Mouse (Mus musculus): ENCODE data around the gene Mcub. TPM values are rescaled to one million over a fixed set of nuclear protein-coding genes. Genes with fewer than 3 reads are reported as not detected.

Gene Mcub
- polyA plus RNA-seq, 1 experiment from 2014 or later: 3.5 TPM

DNA sequence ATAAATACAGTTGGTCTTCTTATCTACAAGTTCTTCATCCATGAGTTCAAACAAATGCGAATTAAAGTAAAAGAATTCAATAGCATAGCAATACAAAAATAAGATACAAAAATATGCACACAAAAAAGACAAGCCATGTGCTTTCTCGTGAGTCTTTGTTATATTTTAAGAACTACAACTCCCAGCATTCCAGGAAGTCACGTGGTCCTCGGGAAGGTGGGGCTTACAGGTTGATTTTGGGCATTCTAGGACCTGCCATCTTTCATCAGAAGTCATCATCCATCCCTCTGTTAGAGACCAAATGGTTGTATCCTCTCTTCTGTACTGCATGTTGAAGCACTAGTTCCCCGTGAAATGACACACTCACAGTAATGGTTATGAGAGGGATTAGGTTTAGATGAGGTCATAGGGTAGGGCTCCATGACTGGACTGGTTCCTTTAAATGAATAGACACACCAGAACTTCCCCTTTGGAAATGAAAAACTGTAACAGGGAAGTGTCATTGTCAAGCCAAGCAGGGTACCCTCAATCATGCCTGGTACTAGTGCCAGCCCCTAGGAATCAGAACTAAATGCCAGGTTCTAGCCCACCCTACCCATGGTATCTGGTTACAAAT lies 20.7 kb downstream of the Mcub start:
- no peak overlapping the region for H3K27ac ChIP-seq (ENCODE audit: poor library complexity, severe bottlenecking)
- H3K9ac ChIP-seq: no peak overlapping the region
- no peaks in the 10 kb centered on the region for H3K36me3 ChIP-seq
- WGBS: 74% methylated on average over 5 of the region's 5 CpGs
- H3K9me3 ChIP-seq (replicated peaks): no peaks in the 10 kb centered on the region
- H3K4me2 ChIP-seq: no peak overlapping the region
- H3K4me3 ChIP-seq: no peak overlapping the region
- H3K4me1 ChIP-seq (replicated peaks): no peaks in the 10 kb centered on the region
- ATAC-seq (ENCODE audit: insufficient number of reproducible peaks, low FRiP score): no peak
- H3K27me3 ChIP-seq (replicated peaks): no peaks in the 10 kb centered on the region

DNA sequence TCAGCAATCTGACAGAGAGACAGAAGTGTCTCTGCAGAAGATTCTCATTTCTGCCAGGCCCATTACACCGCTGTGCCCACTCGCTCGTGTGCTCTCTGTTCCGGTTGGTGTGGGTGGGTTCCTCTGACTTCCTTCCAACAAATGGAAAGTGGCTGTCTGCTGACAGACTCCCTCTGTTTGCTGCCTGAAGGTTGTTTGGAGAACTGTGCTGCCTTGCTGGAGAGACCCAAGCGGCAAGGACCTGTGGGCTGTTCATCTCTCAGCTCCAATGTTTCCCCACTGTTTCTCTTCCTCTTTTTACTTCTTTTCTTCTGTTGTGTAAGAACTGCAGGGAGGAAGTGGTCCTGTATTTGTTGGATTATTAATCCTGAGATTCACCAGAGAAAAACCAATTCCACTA lies 21.6 kb downstream of the Mcub start:
- no peaks in the 10 kb centered on the region for H3K4me1 ChIP-seq (replicated peaks)
- H3K9ac ChIP-seq: no peak overlapping the region
- no peaks in the 10 kb centered on the region for H3K36me3 ChIP-seq
- no peak overlapping the region for H3K4me2 ChIP-seq
- no peak overlapping the region for H3K27ac ChIP-seq (ENCODE audit: poor library complexity, severe bottlenecking)
- H3K4me3 ChIP-seq: no peak overlapping the region
- ATAC-seq (ENCODE audit: insufficient number of reproducible peaks, low FRiP score): no peak
- H3K27me3 ChIP-seq (replicated peaks): no peaks in the 10 kb centered on the region
- 73% methylated on average over 5 of the region's 5 CpGs for WGBS
- no peaks in the 10 kb centered on the region for H3K9me3 ChIP-seq (replicated peaks)

DNA sequence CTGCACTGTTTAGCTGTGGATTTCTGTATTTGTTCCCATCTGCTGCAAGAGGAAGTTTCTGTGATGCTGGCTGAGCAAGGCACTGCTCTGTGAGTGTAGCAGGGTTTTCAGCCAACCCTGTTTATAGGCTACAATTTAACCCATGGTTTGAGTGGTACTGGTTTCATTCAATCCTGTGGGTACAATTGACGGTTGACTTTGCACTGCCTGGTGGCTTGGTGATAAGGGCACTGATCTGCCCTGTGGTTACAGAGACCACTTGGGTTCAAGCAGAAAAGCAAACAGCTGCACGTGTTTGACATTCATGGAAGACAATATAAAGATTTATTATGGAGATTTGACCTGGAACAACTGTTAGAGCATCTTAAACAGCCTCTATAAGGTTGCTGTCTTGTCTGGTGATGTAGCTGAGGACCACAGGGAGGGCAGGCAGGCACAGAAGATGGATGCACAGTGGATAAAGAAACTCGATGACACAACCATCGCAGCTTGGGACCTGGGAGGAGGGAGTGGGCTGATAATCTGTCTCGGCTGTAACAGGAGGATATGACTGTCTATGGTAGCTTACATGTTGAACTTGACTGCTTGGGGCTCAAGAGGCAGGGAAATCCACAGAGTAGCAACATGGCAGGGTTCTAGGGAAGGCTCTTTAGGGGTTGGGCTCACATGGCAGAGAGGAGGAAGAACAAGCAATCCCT lies 23.6 kb downstream of the Mcub start:
- no peak overlapping the region for H3K9ac ChIP-seq
- H3K36me3 ChIP-seq: no peaks in the 10 kb centered on the region
- no peaks in the 10 kb centered on the region for H3K4me1 ChIP-seq (replicated peaks)
- no peak for ATAC-seq (ENCODE audit: insufficient number of reproducible peaks, low FRiP score)
- WGBS: 61% methylated on average over 5 of the region's 5 CpGs
- H3K27me3 ChIP-seq (replicated peaks): no peaks in the 10 kb centered on the region
- no peak overlapping the region for H3K4me2 ChIP-seq
- H3K9me3 ChIP-seq (replicated peaks): no peaks in the 10 kb centered on the region
- H3K4me3 ChIP-seq: no peak overlapping the region
- H3K27ac ChIP-seq (ENCODE audit: poor library complexity, severe bottlenecking): no peak overlapping the region

DNA sequence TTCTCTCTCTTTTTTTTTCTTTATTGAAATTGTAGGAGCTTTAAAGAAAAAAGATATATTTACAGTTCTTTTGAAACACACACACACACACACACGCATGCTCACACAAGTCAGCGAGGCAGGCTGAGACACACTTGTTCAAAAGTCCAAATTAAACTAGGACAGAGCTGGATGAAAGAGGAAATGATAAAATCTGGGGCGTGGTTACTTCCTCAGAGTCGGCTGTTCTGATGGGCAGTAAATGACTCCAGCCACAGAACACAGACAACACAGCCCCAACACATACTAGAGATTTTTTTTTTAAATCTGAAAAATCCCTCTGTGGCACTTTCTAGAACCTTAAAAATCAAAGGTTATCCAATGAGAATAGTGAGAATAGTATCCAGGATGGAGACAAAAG lies 26.2 kb downstream of the Mcub start:
- H3K27me3 ChIP-seq (replicated peaks): no peaks in the 10 kb centered on the region
- 71% methylated on average over 4 of the region's 4 CpGs for WGBS
- no peak overlapping the region for H3K9ac ChIP-seq
- H3K4me3 ChIP-seq: no peak overlapping the region
- no peak overlapping the region for H3K27ac ChIP-seq (ENCODE audit: poor library complexity, severe bottlenecking)
- no peaks in the 10 kb centered on the region for H3K36me3 ChIP-seq
- H3K4me1 ChIP-seq (replicated peaks): no peaks in the 10 kb centered on the region
- no peak for ATAC-seq (ENCODE audit: insufficient number of reproducible peaks, low FRiP score)
- no peak overlapping the region for H3K4me2 ChIP-seq
- no peaks in the 10 kb centered on the region for H3K9me3 ChIP-seq (replicated peaks)

DNA sequence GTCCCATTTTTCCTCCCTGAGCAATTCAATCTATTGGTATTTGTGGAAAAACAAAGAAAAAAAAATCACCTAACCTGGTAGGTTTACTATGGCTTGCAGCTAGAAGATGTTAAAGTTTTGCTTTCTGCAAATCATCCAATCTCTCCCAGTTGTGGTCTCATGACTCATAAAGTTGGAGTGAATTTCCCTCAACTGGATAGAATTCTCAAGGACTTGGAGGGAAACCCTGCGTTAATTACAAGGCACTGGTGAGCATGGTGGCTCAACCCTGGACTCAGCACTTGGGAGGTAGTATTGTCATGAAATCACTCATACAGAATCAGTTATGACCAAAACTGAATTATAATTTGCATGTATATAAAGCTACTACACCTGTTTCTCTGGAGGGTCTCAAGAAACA lies 28.7 kb downstream of the Mcub start:
- Histone ChIP-seq H3K27ac (ENCODE audit: poor library complexity, severe bottlenecking) (no peak overlapping the region), H3K4me1 (replicated peaks) (no peaks in the 10 kb centered on the region), H3K36me3 (no peaks in the 10 kb centered on the region), H3K4me2 (no peak overlapping the region), H3K9me3 (replicated peaks) (no peaks in the 10 kb centered on the region), H3K9ac (no peak overlapping the region), H3K4me3 (no peak overlapping the region), H3K27me3 (replicated peaks) (no peaks in the 10 kb centered on the region)
- no peak for ATAC-seq (ENCODE audit: insufficient number of reproducible peaks, low FRiP score)
- WGBS: 87% methylated on average over 1 of the region's 1 CpGs

DNA sequence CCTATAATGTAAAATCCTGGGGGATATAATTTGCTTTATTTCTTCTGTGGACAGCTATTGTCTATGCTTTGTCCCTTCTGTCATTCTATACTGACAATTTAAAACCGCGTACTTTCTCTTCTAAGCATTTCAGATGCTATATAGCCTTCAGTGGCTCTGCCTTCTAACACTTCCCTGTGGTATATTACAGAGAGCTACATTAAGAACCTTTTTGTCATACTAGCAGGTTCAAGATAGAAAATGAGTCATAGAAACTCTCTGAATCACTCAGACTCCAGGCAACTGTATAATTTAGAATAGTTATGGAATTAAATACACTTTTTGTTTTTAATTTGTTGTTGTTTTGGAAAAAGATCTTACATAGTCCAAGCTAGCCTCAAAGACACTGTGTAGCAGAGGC lies 29.2 kb downstream of the Mcub start:
- H3K27me3 ChIP-seq (replicated peaks): no peaks in the 10 kb centered on the region
- H3K9me3 ChIP-seq (replicated peaks): no peaks in the 10 kb centered on the region
- H3K4me1 ChIP-seq (replicated peaks): no peaks in the 10 kb centered on the region
- ATAC-seq (ENCODE audit: insufficient number of reproducible peaks, low FRiP score): no peak
- H3K4me3 ChIP-seq: no peak overlapping the region
- no peak overlapping the region for H3K9ac ChIP-seq
- no peak overlapping the region for H3K4me2 ChIP-seq
- 90% methylated on average over 2 of the region's 2 CpGs for WGBS
- H3K36me3 ChIP-seq: no peaks in the 10 kb centered on the region
- H3K27ac ChIP-seq (ENCODE audit: poor library complexity, severe bottlenecking): no peak overlapping the region

DNA sequence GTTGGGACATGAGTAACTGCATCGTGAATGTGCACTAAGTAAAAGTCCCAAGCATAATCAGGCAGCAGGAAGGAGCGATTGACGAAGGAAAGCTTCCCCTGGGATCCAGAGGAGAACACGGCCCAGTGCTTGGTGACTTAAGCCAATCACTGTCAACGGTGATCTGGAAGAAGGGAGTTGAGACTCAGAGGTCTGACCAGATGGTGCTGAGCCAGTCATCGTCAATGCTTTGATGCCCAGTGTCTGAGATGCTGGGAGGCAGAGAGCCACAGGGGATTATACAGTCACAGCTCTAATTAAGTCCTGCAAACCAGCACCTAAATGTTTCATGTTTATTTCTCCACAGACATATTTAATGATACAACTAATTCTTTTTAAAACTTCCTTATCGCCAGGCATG lies 30.9 kb downstream of the Mcub start:
- Histone ChIP-seq H3K4me3 (no peak overlapping the region), H3K27me3 (replicated peaks) (no peaks in the 10 kb centered on the region), H3K9me3 (replicated peaks) (no peaks in the 10 kb centered on the region), H3K36me3 (no peaks in the 10 kb centered on the region), H3K27ac (ENCODE audit: poor library complexity, severe bottlenecking) (no peak overlapping the region), H3K4me1 (replicated peaks) (no peaks in the 10 kb centered on the region), H3K9ac (no peak overlapping the region), H3K4me2 (no peak overlapping the region)
- ATAC-seq (ENCODE audit: insufficient number of reproducible peaks, low FRiP score): no peak
- WGBS: 53% methylated on average over 7 of the region's 7 CpGs

DNA sequence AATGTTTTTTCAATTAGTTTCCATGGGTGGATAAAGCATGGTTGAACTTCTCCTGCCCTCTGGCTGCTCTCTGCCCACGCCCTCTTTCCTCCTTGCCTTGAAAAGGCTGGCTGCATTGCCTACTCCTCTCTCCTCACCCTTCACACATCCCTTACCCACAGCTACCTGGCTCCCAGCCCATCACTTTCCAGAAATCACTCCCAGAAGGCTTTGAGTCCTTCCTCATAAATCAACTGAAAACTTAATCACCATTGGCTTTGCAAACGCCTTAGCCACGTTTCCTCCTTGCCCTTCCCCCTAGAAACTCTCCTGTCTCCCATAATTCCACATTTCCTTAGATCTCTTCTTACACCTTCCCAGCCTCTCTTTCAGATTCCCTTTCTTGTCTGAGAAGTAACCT lies 32.2 kb downstream of the Mcub start:
- WGBS: 50% methylated on average over 3 of the region's 3 CpGs
- H3K4me2 ChIP-seq: no peak overlapping the region
- no peak overlapping the region for H3K27ac ChIP-seq (ENCODE audit: poor library complexity, severe bottlenecking)
- no peaks in the 10 kb centered on the region for H3K9me3 ChIP-seq (replicated peaks)
- no peaks in the 10 kb centered on the region for H3K27me3 ChIP-seq (replicated peaks)
- H3K36me3 ChIP-seq: no peaks in the 10 kb centered on the region
- ATAC-seq (ENCODE audit: insufficient number of reproducible peaks, low FRiP score): no peak
- H3K9ac ChIP-seq: no peak overlapping the region
- no peaks in the 10 kb centered on the region for H3K4me1 ChIP-seq (replicated peaks)
- H3K4me3 ChIP-seq: no peak overlapping the region

DNA sequence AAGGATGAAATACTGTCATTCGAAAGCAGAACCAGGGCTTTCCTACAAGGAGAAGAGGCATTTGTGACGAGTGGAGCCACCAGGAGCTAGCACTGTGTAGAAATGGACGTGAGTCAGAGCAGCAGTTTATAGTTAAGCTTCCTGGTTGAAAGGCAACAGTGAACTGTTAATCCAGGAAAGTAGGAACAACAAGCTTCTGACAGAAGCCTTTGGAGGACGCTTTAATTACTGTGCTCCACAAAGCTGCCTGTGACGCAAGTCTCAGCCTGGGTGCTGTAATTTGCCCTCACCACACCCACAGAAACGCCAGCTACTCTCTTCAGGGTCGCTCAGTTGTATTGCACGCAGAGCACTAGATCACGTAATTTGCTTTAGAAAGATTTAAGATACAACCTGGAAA lies 33.4 kb downstream of the Mcub start:
- 64% methylated on average over 9 of the region's 9 CpGs for WGBS

DNA sequence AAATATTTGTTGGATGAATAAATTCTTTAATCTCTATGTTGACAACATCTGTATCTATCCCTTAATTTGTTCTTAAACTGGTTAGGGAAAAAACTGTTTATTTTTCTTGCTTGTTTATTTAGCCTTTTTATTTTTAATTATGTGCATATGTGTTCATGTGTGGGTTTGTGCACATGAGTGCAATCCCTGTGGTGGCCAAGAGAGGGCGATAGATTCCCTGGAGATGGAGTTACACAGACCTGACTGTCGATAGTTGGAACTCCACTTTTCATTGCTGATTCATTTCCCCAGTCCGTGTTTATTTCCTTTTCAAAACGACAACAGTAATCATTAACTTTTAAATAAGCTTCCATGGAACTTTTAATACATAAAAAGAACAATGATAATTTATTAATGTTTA lies 37.6 kb downstream of the Mcub start:
- ATAC-seq (ENCODE audit: insufficient number of reproducible peaks, low FRiP score): no peak
- no peak overlapping the region for H3K9ac ChIP-seq
- H3K9me3 ChIP-seq (replicated peaks): no peaks in the 10 kb centered on the region
- H3K4me3 ChIP-seq: no peak overlapping the region
- no peaks in the 10 kb centered on the region for H3K4me1 ChIP-seq (replicated peaks)
- H3K4me2 ChIP-seq: no peak overlapping the region
- no peaks in the 10 kb centered on the region for H3K36me3 ChIP-seq
- H3K27ac ChIP-seq (ENCODE audit: poor library complexity, severe bottlenecking): no peak overlapping the region
- WGBS: 44% methylated on average over 4 of the region's 4 CpGs
- H3K27me3 ChIP-seq (replicated peaks): no peaks in the 10 kb centered on the region

More for the DNA sequence above, 33.4 kb downstream of the Mcub start:
- Histone ChIP-seq H3K27me3 (replicated peaks) (no peaks in the 10 kb centered on the region), H3K9ac (no peak overlapping the region), H3K9me3 (replicated peaks) (no peaks in the 10 kb centered on the region), H3K27ac (ENCODE audit: poor library complexity, severe bottlenecking) (no peak overlapping the region), H3K4me1 (replicated peaks) (no peaks in the 10 kb centered on the region), H3K4me3 (no peak overlapping the region), H3K4me2 (no peak overlapping the region), H3K36me3 (no peaks in the 10 kb centered on the region)
- no peak for ATAC-seq (ENCODE audit: insufficient number of reproducible peaks, low FRiP score)

DNA sequence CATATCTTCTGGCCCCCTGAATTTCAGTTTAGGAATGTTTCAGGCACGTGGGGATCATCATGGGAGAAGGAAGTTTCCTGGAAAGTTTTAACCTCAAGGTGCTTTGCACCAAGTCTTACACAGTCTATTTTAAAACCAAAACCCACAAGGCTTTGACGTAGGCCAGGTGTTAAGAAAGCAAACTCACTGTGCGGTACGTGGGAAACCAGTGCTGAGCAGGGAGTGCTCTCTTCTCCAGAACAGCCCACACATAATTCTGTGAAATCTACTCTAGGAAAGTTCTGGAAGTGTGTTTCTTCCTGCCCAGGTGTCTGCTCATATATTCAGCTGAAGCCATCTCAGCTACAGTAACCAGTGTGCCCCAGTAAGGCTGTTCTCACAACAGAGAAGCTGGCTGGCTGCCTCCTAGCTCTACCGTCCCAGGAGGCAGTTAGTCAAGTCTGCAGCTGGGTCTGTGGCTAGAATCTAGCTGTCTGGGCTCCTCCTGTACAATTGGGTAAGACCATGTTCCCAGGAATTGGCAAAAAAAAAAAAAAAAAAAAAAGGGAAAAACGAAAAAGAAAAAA lies 39.7 kb downstream of the Mcub start:
- Histone ChIP-seq H3K27ac (ENCODE audit: poor library complexity, severe bottlenecking) (no peak overlapping the region), H3K36me3 (no peaks in the 10 kb centered on the region), H3K4me3 (no peak overlapping the region), H3K4me1 (replicated peaks) (no peaks in the 10 kb centered on the region), H3K9me3 (replicated peaks) (no peaks in the 10 kb centered on the region), H3K9ac (no peak overlapping the region), H3K4me2 (no peak overlapping the region), H3K27me3 (replicated peaks) (no peaks in the 10 kb centered on the region)
- 62% methylated on average over 6 of the region's 6 CpGs for WGBS
- ATAC-seq (ENCODE audit: insufficient number of reproducible peaks, low FRiP score): no peak

DNA sequence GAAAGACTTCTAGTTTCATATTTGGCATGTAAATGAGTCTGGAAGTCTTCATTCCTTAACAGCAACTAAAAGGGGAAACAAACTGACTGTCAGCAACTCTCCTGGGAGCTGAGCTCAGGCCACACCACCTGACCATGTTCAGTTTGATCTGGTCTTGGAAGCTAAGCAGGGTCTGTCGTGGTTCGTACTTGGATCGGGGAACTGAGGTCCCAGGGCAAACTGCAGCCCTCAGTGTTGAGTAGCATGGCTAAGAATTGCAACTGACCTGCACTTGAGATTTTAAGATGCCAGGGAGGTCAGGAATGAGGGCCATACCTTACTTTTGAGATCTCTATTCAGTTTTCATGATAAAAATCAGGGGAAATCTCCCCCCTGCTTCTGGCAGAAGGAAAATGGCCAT lies 44.1 kb downstream of the Mcub start:
- Histone ChIP-seq H3K27ac (ENCODE audit: poor library complexity, severe bottlenecking) (no peak overlapping the region), H3K36me3 (no peaks in the 10 kb centered on the region), H3K4me3 (no peak overlapping the region), H3K4me1 (replicated peaks) (no peaks in the 10 kb centered on the region), H3K4me2 (no peak overlapping the region), H3K9ac (no peak overlapping the region), H3K27me3 (replicated peaks) (no peaks in the 10 kb centered on the region), H3K9me3 (replicated peaks) (no peaks in the 10 kb centered on the region)
- WGBS: 75% methylated on average over 3 of the region's 3 CpGs
- ATAC-seq (ENCODE audit: insufficient number of reproducible peaks, low FRiP score): no peak

Measured in heart, embryonic 12.5 days (tissue).